Mouse (Mus musculus): Measurements from ENCODE around the gene Macrod2.

- TF ChIP-seq EP300 (IDR thresholded peaks at IDR 0.05; ENCODE audit: low read depth) (no peak), CTCF (IDR thresholded peaks at IDR 0.05; ENCODE audit: low read depth) (no peak)
Observed at GRCm38 (mm10) chr2:141163918-141164317, 768.8 kb downstream of the Macrod2 start.
